Mouse (Mus musculus): Measurements from ENCODE around the gene Bco1.

- no peak; the same call in none of the 2 replicates for TF ChIP-seq POLR2A (IDR thresholded peaks at IDR 0.05; ENCODE audit: low read depth, low read length)
- no peak for TF ChIP-seq CTCF (IDR thresholded peaks at IDR 0.05; ENCODE audit: borderline replicate concordance, insufficient read depth, low read length)
Measured at GRCm38 (mm10) chr8:117156866-117157768, 61.5 kb downstream of the Bco1 start.

All from embryonic fibroblast, embryonic 13.5 days (primary cell).